Mouse (Mus musculus) liver, embryonic 14.5 days (tissue): ENCODE measurements around the gene Gtf2i. TPM values are rescaled to one million over a fixed set of nuclear protein-coding genes. Genes with fewer than 3 reads are reported as not detected.
"Not testable (repeated sequence)": the region's sequence is repeated elsewhere in the genome, so short reads cannot be mapped to it uniquely, and the experiment has no call there.

Experiments used
- ATAC-seq: fragments of 200-750 bp; cut with Nextera tagmentation; 2 replicates; pipeline ENCODE4 v1.8.0; 2017; ENCODE audit warnings: moderate number of reproducible peaks, mild to moderate bottlenecking, moderate library complexity; ENCODE audit not compliant: insufficient read depth
- DNase-seq, 3 experiments: peaks; one replicate each; pipeline ENCODE4 v3.0.0-alpha.2; 2012 to 2013; ENCODE audit warnings: low read depth in 3 of 3, low spot score in 3 of 3
- H3K27ac ChIP-seq: fragments of 300-500 bp; sonication (generic); 2 replicates; pipeline ENCODE4 v1.5.1; 2014; ENCODE audit warnings: moderate library complexity, mild to moderate bottlenecking, control low read depth, inconsistent platforms
- H3K27me3 ChIP-seq: fragments of 300-500 bp; sonication (generic); 2 replicates; pipeline ENCODE4 v1.6.1; 2014; ENCODE audit warnings: mild to moderate bottlenecking, low read length, moderate library complexity; ENCODE audit not compliant: control insufficient read depth, insufficient read depth
- H3K36me3 ChIP-seq: fragments of 300-500 bp; sonication (generic); replicated peaks from 2 replicates; pipeline ENCODE4 v1.6.1; 2014; ENCODE audit warnings: low read depth; ENCODE audit not compliant: control insufficient read depth, insufficient read depth
- H3K4me1 ChIP-seq, 2 experiments: fragments of 200-500 bp in 1 of 2; fragments of 300-500 bp in 1 of 2; sonication (generic) in 1 of 2; replicated peaks; 2 replicates each; pipeline ENCODE4 v1.6.1; 2012 to 2014; ENCODE audit warnings: antibody characterized with exemption in 1 of 2, inconsistent platforms in 1 of 2, low read length in 1 of 2; ENCODE audit not compliant: control insufficient read depth in 2 of 2, insufficient read depth in 2 of 2
- H3K4me2 ChIP-seq: fragments of 300-500 bp; sonication (generic); 2 replicates; pipeline ENCODE4 v1.6.1; 2014; ENCODE audit warnings: low read depth, mild to moderate bottlenecking, control low read depth, moderate library complexity
- H3K4me3 ChIP-seq, 2 experiments: fragments of 200-500 bp in 1 of 2; fragments of 300-500 bp in 1 of 2; sonication (generic) in 1 of 2; 2 replicates each; pipeline ENCODE4 v1.5.1; 2012 to 2014; ENCODE audit warnings: low read depth in 2 of 2, low read length in 2 of 2, mild to moderate bottlenecking in 2 of 2, control low read depth in 1 of 2, inconsistent platforms in 1 of 2, moderate library complexity in 1 of 2; ENCODE audit not compliant: insufficient read depth in 1 of 2
- H3K9ac ChIP-seq: fragments of 300-500 bp; sonication (generic); replicated peaks from 2 replicates; pipeline ENCODE4 v1.6.1; 2014; ENCODE audit warnings: mild to moderate bottlenecking, control low read depth, moderate library complexity
- H3K9me3 ChIP-seq: fragments of 300-500 bp; sonication (generic); 2 replicates; pipeline ENCODE4 v1.6.1; 2016; ENCODE audit warnings: low read length, mixed read lengths; ENCODE audit not compliant: control insufficient read depth
- CTCF ChIP-seq: IDR thresholded peaks from 2 replicates; pipeline ENCODE4 v1.5.1; 2016; ENCODE audit warnings: antibody characterized with exemption, low read depth, control low read depth
- EP300 ChIP-seq: IDR thresholded peaks from 2 replicates; pipeline ENCODE4 v1.6.1; 2016; ENCODE audit warnings: antibody characterized with exemption, low read depth
- WGBS: fragments of 180-500 bp; shearing (Covaris S2); extraction: QIAGEN DNeasy Blood & Tissue Kit; methylation state at CpG from one replicate; pipeline ENCODE4 v1.1.7; 2014; ENCODE audit not compliant: insufficient replicate concordance; 5-methylcytosine and 5-hydroxymethylcytosine counted together
- polyA plus RNA-seq, 2 experiments: library from polyadenylated mRNA; depleted of rRNA in 1 of 2; stranded (reverse) in 1 of 2; unstranded in 1 of 2; fragments of >200 nt; fragmentation: Nextera tagmentation in 1 of 2; extraction: Ambion mirVana in 1 of 2; gene quantifications; 2 replicates each; pipeline versions ENCODE4 v1.2.1 to v1.2.3; 2012 to 2014

Gene Gtf2i
- polyA plus RNA-seq, 2 experiments: 26.1 to 26.5 TPM

- 0 out of 4 replicates have a peak, but pooled peaks cover 0 to 2% of the 10 kb centered on the region in 2 experiments for H3K4me1 ChIP-seq
- H3K9me3 ChIP-seq: no peaks in the 10 kb centered on the region
- WGBS: 34% methylated on average over 18 of the region's 18 CpGs
- H3K27me3 ChIP-seq: no peaks in the 10 kb centered on the region
- H3K27ac ChIP-seq: no peak overlapping the region
- H3K4me3 ChIP-seq: no peak overlapping the region; a peak in 1 of 4 replicates
- no peaks in the 10 kb centered on the region for H3K36me3 ChIP-seq
- no peak overlapping the region for H3K4me2 ChIP-seq
- DNase-seq (no peak), ATAC-seq (0 out of 2 replicates have a peak, but pooled peaks have one; percentile 45)
- no peak for TF ChIP-seq CTCF
- no peak for TF ChIP-seq EP300
- H3K9ac ChIP-seq: no peak overlapping the region
These were observed 28.1 kb upstream of the Gtf2i start for GRCm38 (mm10) chr5:134342503-134343205.

GRCm38 (mm10) chr5:134341721-134342120 is 27.2 kb upstream of the Gtf2i start:
- Histone ChIP-seq H3K4me2 (no peak overlapping the region), H3K9ac (no peak overlapping the region), H3K4me1 (0 out of 4 replicates have a peak, but pooled peaks cover 0 to 2% of the 10 kb centered on the region in 2 experiments), H3K9me3 (no peaks in the 10 kb centered on the region), H3K4me3 (no peak overlapping the region), H3K36me3 (no peaks in the 10 kb centered on the region), H3K27ac (no peak overlapping the region), H3K27me3 (no peaks in the 10 kb centered on the region)
- DNase-seq: no peak
- TF ChIP-seq EP300 (no peak), CTCF (no peak)
- no peak for ATAC-seq
- WGBS: 74% methylated on average over 5 of the region's 5 CpGs

DNA sequence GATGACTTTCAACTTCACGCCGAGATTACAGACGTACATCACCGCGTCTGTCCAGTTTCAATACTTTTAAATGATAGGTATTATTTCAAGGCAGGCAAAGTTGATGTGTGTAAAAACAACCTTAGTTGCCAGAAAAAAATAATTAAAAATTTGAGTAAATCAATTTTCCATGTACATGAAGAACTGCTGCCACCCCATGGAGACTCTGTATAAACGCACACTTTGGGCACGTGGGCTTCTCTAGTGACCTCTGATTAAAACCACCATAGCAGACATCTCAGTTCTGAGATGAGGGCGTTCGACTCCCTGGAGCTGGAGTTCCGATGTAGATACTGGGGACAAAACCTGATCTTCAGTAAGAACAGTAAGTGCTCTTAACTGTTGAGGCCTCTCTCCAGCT is 26.8 kb upstream of the Gtf2i start:
- no peaks in the 10 kb centered on the region for H3K9me3 ChIP-seq
- H3K27me3 ChIP-seq: no peaks in the 10 kb centered on the region
- no peak overlapping the region for H3K4me3 ChIP-seq
- no peak for ATAC-seq
- H3K9ac ChIP-seq: no peak overlapping the region
- no peak for TF ChIP-seq EP300
- TF ChIP-seq CTCF: peak; percentile 34; the same call in 1 of the 2 replicates
- no peaks in the 10 kb centered on the region for H3K36me3 ChIP-seq
- WGBS: 63% methylated on average over 10 of the region's 10 CpGs
- H3K4me1 ChIP-seq: 0 out of 4 replicates have a peak, but pooled peaks cover 0 to 2% of the 10 kb centered on the region in 2 experiments
- no peak for DNase-seq
- no peak overlapping the region for H3K27ac ChIP-seq
- no peak overlapping the region for H3K4me2 ChIP-seq

- Histone ChIP-seq H3K4me1 (0 out of 4 replicates have a peak, but pooled peaks cover 0 to 2% of the 10 kb centered on the region in 2 experiments), H3K4me3 (no peak overlapping the region), H3K27me3 (no peaks in the 10 kb centered on the region), H3K9me3 (no peaks in the 10 kb centered on the region), H3K4me2 (no peak overlapping the region), H3K36me3 (no peaks in the 10 kb centered on the region), H3K9ac (no peak overlapping the region), H3K27ac (no peak overlapping the region)
- ATAC-seq (no peak), DNase-seq (no peak)
- WGBS: 46% methylated on average over 6 of the region's 6 CpGs
- TF ChIP-seq CTCF: no peak
- TF ChIP-seq EP300: no peak
These were observed 25.6 kb upstream of the Gtf2i start for GRCm38 (mm10) chr5:134340101-134340522.

DNA sequence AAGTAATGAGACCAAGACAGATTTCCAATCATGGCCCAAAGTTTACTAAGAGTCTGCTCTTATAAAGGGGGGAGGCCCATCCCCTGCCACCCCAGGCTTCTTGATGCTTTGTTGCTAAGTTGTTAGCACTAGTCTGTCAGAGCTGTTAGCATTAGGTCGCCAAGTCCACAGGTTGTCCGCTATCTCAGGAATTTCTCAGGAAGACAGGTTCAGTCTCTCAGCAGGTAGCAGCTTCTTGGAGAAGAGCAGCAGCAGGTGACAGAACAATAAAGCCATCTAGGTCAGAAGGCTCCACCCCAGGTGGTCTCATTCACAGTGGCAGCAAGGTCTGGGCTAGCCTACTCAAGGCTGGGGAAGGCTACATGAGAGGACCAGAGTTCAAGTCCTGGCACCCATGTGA is 22.5 kb upstream of the Gtf2i start:
- not testable (repeated sequence) for DNase-seq, H3K27me3 ChIP-seq, H3K36me3 ChIP-seq, H3K9me3 ChIP-seq, H3K9ac ChIP-seq, H3K27ac ChIP-seq, H3K4me2 ChIP-seq, ATAC-seq, H3K4me3 ChIP-seq, H3K4me1 ChIP-seq
- 74% methylated on average over 2 of the region's 2 CpGs for WGBS
